Mouse (Mus musculus) layer of hippocampus, postnatal 14 days (tissue): Measurements from ENCODE around the gene Spata5. TPM values are rescaled to one million over a fixed set of nuclear protein-coding genes. Genes with fewer than 3 reads are reported as not detected.

Source experiments
- DNase-seq, 2 experiments: peaks; one replicate each; pipeline ENCODE4 v3.0.0; 2021 to 2022; ENCODE audit warnings: low spot score in 2 of 2, mixed read lengths in 1 of 2
- total RNA-seq, 2 experiments: library from RNA; stranded (reverse); gene quantifications; 2 replicates each; pipeline ENCODE4 v1.2.3; 2021

The Spata5 gene
- total RNA-seq, 2 experiments from 2014 or later, result 21.0 to 21.4 TPM

GRCm38 (mm10) chr3:37614878-37615650 lies 195.4 kb downstream of the Spata5 start:
- DNase-seq, result no peak

- DNase-seq, result no peak
Observed at GRCm38 (mm10) chr3:37616586-37617547, 197.2 kb downstream of the Spata5 start.

Other genes starting within 250 kb of the Spata5 start
- under 1 TPM in 1 of 2 experiments, not detected in 1; 0.09 TPM for gene Il21, start 187.3 kb upstream of the Spata5 start, total RNA-seq
- 1 to 10 TPM; 4.6 to 5.3 TPM for gene Bbs12, start 107.3 kb upstream of the Spata5 start, total RNA-seq
- gene Cetn4, start 107.2 kb upstream of the Spata5 start, total RNA-seq, result 1 to 10 TPM; 9.1 to 9.3 TPM
- 1 to 10 TPM; 5.3 to 6.0 TPM for gene Fgf2, start 71.5 kb upstream of the Spata5 start, total RNA-seq
- 1 to 10 TPM; 6.1 to 6.8 TPM for gene Nudt6, start 315 bp downstream of the Spata5 start, total RNA-seq
- gene Spry1, start 220.1 kb downstream of the Spata5 start, total RNA-seq, result 10 to 100 TPM; 15.1 to 16.8 TPM